Mouse (Mus musculus): ENCODE data around the gene Pycr2. TPM values are rescaled to one million over a fixed set of nuclear protein-coding genes. Genes with fewer than 3 reads are reported as not detected.

Pycr2 gene
- polyA plus RNA-seq, 1 experiment from 2014 or later = 57.5 TPM

GRCm38 (mm10) chr1:180919686-180920085 lies 15.6 kb downstream of the Pycr2 start:
- Histone ChIP-seq H3K27ac (ENCODE audit: low read length) (no peak overlapping the region), H3K9me3 (ENCODE audit: low read length) (no peaks in the 10 kb centered on the region), H3K27me3 (replicated peaks; ENCODE audit: insufficient read depth, low read length) (no peaks in the 10 kb centered on the region), H3K9ac (replicated peaks; ENCODE audit: low read depth) (no peak overlapping the region), H3K36me3 (ENCODE audit: insufficient read depth, low read length) (no peaks in the 10 kb centered on the region), H3K4me3 (ENCODE audit: low read depth, low read length) (no peak overlapping the region), H3K4me2 (replicated peaks; ENCODE audit: low read depth, low read length) (no peak overlapping the region), H3K4me1 (ENCODE audit: insufficient read depth, low read depth, low read length) (no peaks in the 10 kb centered on the region)
- WGBS = 43% methylated on average over 8 of the region's 8 CpGs
- DNase-seq (ENCODE audit: low spot score) (peak; percentile 39), ATAC-seq (no peak)
- TF ChIP-seq CTCF (IDR thresholded peaks at IDR 0.05) (peak; percentile 73), EP300 (IDR thresholded peaks at IDR 0.05) (no peak)

GRCm38 (mm10) chr1:180922273-180923048 lies 18.4 kb downstream of the Pycr2 start:
- no peak overlapping the region for H3K27ac ChIP-seq (ENCODE audit: low read length)
- no peaks in the 10 kb centered on the region for H3K36me3 ChIP-seq (ENCODE audit: insufficient read depth, low read length)
- H3K27me3 ChIP-seq (replicated peaks; ENCODE audit: insufficient read depth, low read length) = no peaks in the 10 kb centered on the region
- DNase-seq (ENCODE audit: low spot score) (no peak), ATAC-seq (no peak)
- WGBS = 71% methylated on average over 6 of the region's 6 CpGs
- H3K9ac ChIP-seq (replicated peaks; ENCODE audit: low read depth) = no peak overlapping the region
- no peaks in the 10 kb centered on the region for H3K9me3 ChIP-seq (ENCODE audit: low read length)
- no peak overlapping the region for H3K4me3 ChIP-seq (ENCODE audit: low read depth, low read length)
- no peak for TF ChIP-seq CTCF (IDR thresholded peaks at IDR 0.05)
- no peak for TF ChIP-seq EP300 (IDR thresholded peaks at IDR 0.05)
- no peaks in the 10 kb centered on the region for H3K4me1 ChIP-seq (ENCODE audit: insufficient read depth, low read depth, low read length)
- no peak overlapping the region for H3K4me2 ChIP-seq (replicated peaks; ENCODE audit: low read depth, low read length)

DNA sequence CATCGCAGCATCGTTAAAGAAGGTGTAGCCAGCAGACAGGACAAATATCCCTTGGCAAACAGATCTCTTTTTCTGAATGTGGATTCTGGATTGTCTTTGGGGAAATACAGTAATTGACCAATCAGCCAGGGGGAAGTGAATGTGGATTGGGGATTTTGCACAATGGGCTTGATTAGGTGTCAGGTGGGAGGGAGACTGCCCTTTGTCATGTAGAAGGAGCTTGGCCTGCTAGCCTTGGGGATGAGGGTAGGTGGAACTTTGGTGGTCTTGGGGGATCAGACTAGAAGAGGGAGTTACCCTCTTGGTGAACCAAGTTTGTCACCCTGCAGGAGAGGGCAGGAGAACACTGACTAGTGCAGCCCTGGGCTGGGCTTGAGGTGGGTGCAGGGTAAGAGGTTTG lies 20.6 kb downstream of the Pycr2 start:
- no peak overlapping the region for H3K4me3 ChIP-seq (ENCODE audit: low read depth, low read length)
- DNase-seq (ENCODE audit: low spot score) = no peak
- H3K27me3 ChIP-seq (replicated peaks; ENCODE audit: insufficient read depth, low read length) = no peaks in the 10 kb centered on the region
- ATAC-seq = no peak
- no peaks in the 10 kb centered on the region for H3K36me3 ChIP-seq (ENCODE audit: insufficient read depth, low read length)
- no peak overlapping the region for H3K4me2 ChIP-seq (replicated peaks; ENCODE audit: low read depth, low read length)
- H3K9ac ChIP-seq (replicated peaks; ENCODE audit: low read depth) = no peak overlapping the region
- no peaks in the 10 kb centered on the region for H3K4me1 ChIP-seq (ENCODE audit: insufficient read depth, low read depth, low read length)
- no peak overlapping the region for H3K27ac ChIP-seq (ENCODE audit: low read length)
- 42% methylated on average over 2 of the region's 2 CpGs for WGBS
- H3K9me3 ChIP-seq (ENCODE audit: low read length) = no peaks in the 10 kb centered on the region
- TF ChIP-seq EP300 (IDR thresholded peaks at IDR 0.05) = no peak
- no peak for TF ChIP-seq CTCF (IDR thresholded peaks at IDR 0.05)

DNA sequence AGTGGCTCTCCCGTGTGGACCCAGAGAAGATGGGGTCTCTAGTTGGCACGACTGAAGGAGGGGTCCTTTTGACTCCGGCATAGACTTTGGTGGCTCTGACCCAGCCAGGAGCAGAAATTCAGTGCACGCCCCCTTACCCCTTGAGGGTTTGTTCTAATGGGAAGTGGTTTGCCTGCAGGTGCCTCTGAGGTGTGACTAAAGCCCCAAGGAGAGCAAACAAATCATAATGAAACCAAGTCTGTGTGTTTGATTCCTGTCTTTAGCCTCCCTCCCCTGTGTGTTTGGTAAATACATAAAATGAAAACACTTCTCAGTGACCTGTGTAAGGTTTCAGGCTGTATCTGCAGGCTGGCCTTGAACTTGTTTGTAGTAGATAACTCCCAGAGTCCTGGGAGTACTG lies 22.2 kb downstream of the Pycr2 start:
- no peaks in the 10 kb centered on the region for H3K4me1 ChIP-seq (ENCODE audit: insufficient read depth, low read depth, low read length)
- H3K27ac ChIP-seq (ENCODE audit: low read length) = no peak overlapping the region
- H3K36me3 ChIP-seq (ENCODE audit: insufficient read depth, low read length) = no peaks in the 10 kb centered on the region
- H3K4me2 ChIP-seq (replicated peaks; ENCODE audit: low read depth, low read length) = no peak overlapping the region
- ATAC-seq (no peak), DNase-seq (ENCODE audit: low spot score) (no peak)
- H3K9ac ChIP-seq (replicated peaks; ENCODE audit: low read depth) = no peak overlapping the region
- no peak overlapping the region for H3K4me3 ChIP-seq (ENCODE audit: low read depth, low read length)
- no peaks in the 10 kb centered on the region for H3K27me3 ChIP-seq (replicated peaks; ENCODE audit: insufficient read depth, low read length)
- no peak for TF ChIP-seq CTCF (IDR thresholded peaks at IDR 0.05)
- TF ChIP-seq EP300 (IDR thresholded peaks at IDR 0.05) = no peak
- no peaks in the 10 kb centered on the region for H3K9me3 ChIP-seq (ENCODE audit: low read length)
- WGBS = 49% methylated on average over 4 of the region's 4 CpGs

DNA sequence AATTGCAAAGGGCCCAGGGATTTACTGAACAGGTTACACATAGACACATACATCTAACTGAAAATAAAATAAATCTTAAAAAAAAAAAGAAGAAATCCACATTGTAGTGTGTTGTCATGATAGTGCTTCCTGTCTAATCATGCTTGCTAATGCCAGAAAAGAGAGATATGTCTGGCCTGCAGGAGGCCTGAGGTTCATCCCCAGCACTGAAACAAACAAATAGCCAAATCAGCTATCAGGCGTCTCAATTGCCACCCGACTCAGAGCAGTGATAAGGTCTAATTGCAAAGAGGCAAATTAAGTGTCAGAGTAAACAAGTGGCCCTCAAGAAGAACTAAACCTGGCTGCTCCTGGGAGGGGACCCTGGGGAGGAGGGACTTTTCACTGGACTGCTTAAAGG lies 25.5 kb downstream of the Pycr2 start:
- TF ChIP-seq CTCF (IDR thresholded peaks at IDR 0.05) = no peak
- no peak for TF ChIP-seq EP300 (IDR thresholded peaks at IDR 0.05)
- ATAC-seq = no peak

DNA sequence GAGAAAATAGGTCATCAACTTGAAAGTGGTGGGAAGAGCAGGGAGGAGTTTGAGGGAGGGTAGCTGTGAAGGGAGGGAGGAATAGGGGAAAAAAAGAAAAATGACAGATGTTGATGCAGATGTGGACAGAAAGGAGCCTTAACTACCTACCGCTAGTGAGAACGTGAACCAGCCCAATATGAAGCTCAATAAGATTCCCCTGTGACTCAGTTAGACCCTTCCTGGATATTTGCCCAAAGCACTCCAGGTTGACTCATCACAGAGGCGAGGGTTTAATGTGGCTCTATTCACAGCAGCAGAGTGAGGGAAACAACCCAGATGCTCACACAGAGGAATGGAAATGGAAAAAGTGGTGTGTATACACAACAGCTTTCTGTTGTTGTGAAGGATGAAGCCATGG lies 27.0 kb downstream of the Pycr2 start:
- DNase-seq (ENCODE audit: low spot score) (no peak), ATAC-seq (no peak)
- no peaks in the 10 kb centered on the region for H3K36me3 ChIP-seq (ENCODE audit: insufficient read depth, low read length)
- peaks cover 7% of the 10 kb centered on the region; the same call in 1 of the 2 replicates for H3K27me3 ChIP-seq (replicated peaks; ENCODE audit: insufficient read depth, low read length)
- TF ChIP-seq CTCF (IDR thresholded peaks at IDR 0.05) (no peak), EP300 (IDR thresholded peaks at IDR 0.05) (no peak)
- H3K27ac ChIP-seq (ENCODE audit: low read length) = no peak overlapping the region
- H3K9ac ChIP-seq (replicated peaks; ENCODE audit: low read depth) = no peak overlapping the region
- WGBS = 59% methylated on average over 3 of the region's 3 CpGs
- no peak overlapping the region for H3K4me2 ChIP-seq (replicated peaks; ENCODE audit: low read depth, low read length)
- H3K4me1 ChIP-seq (ENCODE audit: insufficient read depth, low read depth, low read length) = no peaks in the 10 kb centered on the region
- no peak overlapping the region for H3K4me3 ChIP-seq (ENCODE audit: low read depth, low read length)
- H3K9me3 ChIP-seq (ENCODE audit: low read length) = no peaks in the 10 kb centered on the region

More for the DNA sequence above, 25.5 kb downstream of the Pycr2 start:
- no peak overlapping the region for H3K4me2 ChIP-seq (replicated peaks; ENCODE audit: low read depth, low read length)
- H3K4me3 ChIP-seq (ENCODE audit: low read depth, low read length) = no peak overlapping the region
- 17% methylated on average over 2 of the region's 2 CpGs for WGBS
- no peaks in the 10 kb centered on the region for H3K36me3 ChIP-seq (ENCODE audit: insufficient read depth, low read length)
- H3K9ac ChIP-seq (replicated peaks; ENCODE audit: low read depth) = no peak overlapping the region
- 0 out of 2 replicates have a peak, but pooled peaks cover 2% of the 10 kb centered on the region for H3K27me3 ChIP-seq (replicated peaks; ENCODE audit: insufficient read depth, low read length)
- no peak overlapping the region for H3K27ac ChIP-seq (ENCODE audit: low read length)
- no peaks in the 10 kb centered on the region for H3K4me1 ChIP-seq (ENCODE audit: insufficient read depth, low read depth, low read length)
- DNase-seq (ENCODE audit: low spot score) = no peak
- no peaks in the 10 kb centered on the region for H3K9me3 ChIP-seq (ENCODE audit: low read length)
